Mouse (Mus musculus): Measurements from ENCODE around the gene Pou4f1.
"Not testable (repeated sequence)": the region's sequence is repeated elsewhere in the genome, so short reads cannot be mapped to it uniquely, and the experiment has no call there.

Gene Pou4f1

GRCm38 (mm10) chr14:104467966-104468622 lies at the start of gene Pou4f1:
Gene Pou4f1, minus strand, starts transcription at chr14:104467999.
- DNase-seq, result no peak

GRCm38 (mm10) chr14:104511664-104512063 lies 43.9 kb upstream of the Pou4f1 start:
- DNase-seq, result no peak

GRCm38 (mm10) chr14:104502761-104503160 lies 35.0 kb upstream of the Pou4f1 start:
- DNase-seq, result not testable (repeated sequence)

GRCm38 (mm10) chr14:104479751-104480150 lies 12.0 kb upstream of the Pou4f1 start:
- DNase-seq, result no peak

- DNase-seq, result no peak
Observed at GRCm38 (mm10) chr14:104478593-104478992, 10.8 kb upstream of the Pou4f1 start.

GRCm38 (mm10) chr14:104477616-104478015 lies 9.8 kb upstream of the Pou4f1 start:
- DNase-seq, result no peak

- DNase-seq, result no peak
Observed at GRCm38 (mm10) chr14:104475438-104475837, 7.6 kb upstream of the Pou4f1 start.

GRCm38 (mm10) chr14:104468623-104468970 lies 798 bp upstream of the Pou4f1 start:
- no peak for DNase-seq

GRCm38 (mm10) chr14:104467133-104467965 lies 450 bp downstream of the Pou4f1 start:
- no peak for DNase-seq

- DNase-seq, result no peak
Observed at GRCm38 (mm10) chr14:104466557-104466956, 1.2 kb downstream of the Pou4f1 start.

- no peak for DNase-seq
Observed at GRCm38 (mm10) chr14:104465483-104466235, 2.1 kb downstream of the Pou4f1 start.

- no peak for DNase-seq
Observed at GRCm38 (mm10) chr14:104464841-104465240, 3.0 kb downstream of the Pou4f1 start.

GRCm38 (mm10) chr14:104463631-104464250 lies 4.1 kb downstream of the Pou4f1 start:
- no peak for DNase-seq

- no peak for DNase-seq
Observed at GRCm38 (mm10) chr14:104461286-104462240, 6.2 kb downstream of the Pou4f1 start.

GRCm38 (mm10) chr14:104460325-104461285 lies 7.2 kb downstream of the Pou4f1 start:
- no peak for DNase-seq

GRCm38 (mm10) chr14:104459513-104460111 lies 8.2 kb downstream of the Pou4f1 start:
- DNase-seq, result no peak

- no peak for DNase-seq
Observed at GRCm38 (mm10) chr14:104458728-104459512, 8.9 kb downstream of the Pou4f1 start.

GRCm38 (mm10) chr14:104457966-104458710 lies 9.7 kb downstream of the Pou4f1 start:
- no peak for DNase-seq

GRCm38 (mm10) chr14:104456976-104457375 lies 10.8 kb downstream of the Pou4f1 start:
- no peak for DNase-seq

Measured in cerebellum, adult 11 months (tissue).